ENCODE assay signal across 8 mouse cellular contexts in the genomic region with DNA sequence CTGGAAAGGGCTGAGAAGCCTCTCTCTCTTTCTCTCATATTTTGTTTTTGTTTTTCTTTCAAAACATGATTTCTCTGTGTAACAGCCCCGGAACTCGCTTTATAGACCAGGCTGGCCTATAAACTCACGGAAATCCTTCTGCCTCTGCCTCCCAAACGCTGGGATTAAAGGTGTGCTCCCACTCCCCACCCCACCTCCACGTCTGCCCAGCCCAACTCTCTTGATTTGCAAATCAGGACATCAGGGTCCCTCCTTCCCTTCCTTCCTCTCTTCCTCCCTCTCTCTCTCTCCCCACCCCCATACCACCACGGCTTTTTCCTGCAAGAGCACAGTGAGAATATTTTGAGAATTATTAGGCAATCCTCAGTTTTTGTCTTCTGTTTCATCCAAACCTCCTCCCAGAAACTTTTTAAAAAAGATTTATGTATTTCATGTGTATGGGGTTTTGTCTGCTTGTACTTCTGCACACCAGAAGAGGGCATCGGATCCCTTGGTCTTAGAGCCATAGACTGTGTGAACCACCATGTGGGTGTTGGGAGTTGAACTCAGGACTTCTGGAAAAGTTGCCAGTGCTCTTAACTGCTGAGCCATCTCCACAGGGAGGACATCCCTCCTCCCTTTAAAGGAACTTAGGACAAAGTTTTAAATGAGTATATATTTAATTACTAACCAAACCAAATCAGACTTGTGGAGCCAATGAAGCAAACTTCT. TPM values are rescaled to one million over a fixed set of nuclear protein-coding genes. Genes with fewer than 3 reads are reported as not detected.
A peak's percentile ranks its signal among the peaks of the same experiment; 100 is the strongest.
DNase-seq lines count a peak whose midpoint lies in the region; ATAC-seq and TF ChIP-seq lines count a peak whose summit lies in the region.
"Had no signal": no experiment of that assay in that cellular context is flagged by ENCODE, and none has a peak within 500 bp of the region (broad histone marks: within the 10 kb centered on the region; RNA-seq: fewer than 3 reads in every experiment).

No protein-coding gene starts in this region.

- no peak for ATAC-seq in intestine, postnatal 0 days
- no peak for ATAC-seq in intestine, embryonic 16.5 days
- no peak for ATAC-seq in midbrain, embryonic 15.5 days (replicated peaks)

- H3K36me3 ChIP-seq in intestine, postnatal 0 days (ENCODE audit: control insufficient read depth, insufficient read depth), result no peaks in the 10 kb centered on the region
- H3K36me3 ChIP-seq in intestine, embryonic 16.5 days (ENCODE audit: control insufficient read depth, insufficient read depth, low read length), result no peaks in the 10 kb centered on the region
- H3K36me3 ChIP-seq in E14TG2a.4 (ENCODE audit: insufficient read depth, low read length) (peaks cover 41% of the 10 kb centered on the region), MEL (ENCODE audit: control insufficient read depth in 1 of 2, insufficient read depth in 2 of 2, low read length in 2 of 2) (no peaks in the 10 kb centered on the region)
- peaks cover 3% of the 10 kb centered on the region; the same call in 1 of the 2 replicates for H3K36me3 ChIP-seq in midbrain, embryonic 15.5 days (replicated peaks)

- H3K27me3 ChIP-seq in intestine, postnatal 0 days (replicated peaks; ENCODE audit: control insufficient read depth, insufficient read depth, low read length), result no peaks in the 10 kb centered on the region
- H3K27me3 ChIP-seq in intestine, embryonic 16.5 days (replicated peaks; ENCODE audit: control insufficient read depth, insufficient read depth, low read length), result no peaks in the 10 kb centered on the region
- H3K27me3 ChIP-seq in E14TG2a.4 (ENCODE audit: insufficient read depth, low read length) (no peaks in the 10 kb centered on the region), MEL (ENCODE audit: control insufficient read depth in 1 of 2, insufficient read depth in 2 of 2, low read length in 2 of 2) (no peaks in the 10 kb centered on the region)
- H3K27me3 ChIP-seq in midbrain, embryonic 15.5 days (replicated peaks), result no peaks in the 10 kb centered on the region

- H3K9me3 ChIP-seq in intestine, postnatal 0 days (ENCODE audit: control insufficient read depth), result no peaks in the 10 kb centered on the region
- H3K9me3 ChIP-seq in intestine, embryonic 16.5 days (ENCODE audit: control insufficient read depth, low read length), result no peaks in the 10 kb centered on the region
- H3K9me3 ChIP-seq in E14TG2a.4 (ENCODE audit: low read length) (no peaks in the 10 kb centered on the region), MEL (replicated peaks; ENCODE audit: insufficient read depth, low read length) (no peaks in the 10 kb centered on the region)
- H3K9me3 ChIP-seq in midbrain, embryonic 15.5 days, result no peaks in the 10 kb centered on the region

- H3K27ac ChIP-seq in intestine, postnatal 0 days (ENCODE audit: low read depth, low read length), result no peak overlapping the region
- no peak overlapping the region for H3K27ac ChIP-seq in intestine, embryonic 16.5 days (ENCODE audit: low read length)
- no peak overlapping the region for H3K27ac ChIP-seq in MEL (ENCODE audit: control insufficient read depth, low read depth, low read length)
- H3K27ac ChIP-seq in midbrain, embryonic 15.5 days, result no peak overlapping the region

- no peak for DNase-seq in MEL (ENCODE audit: low read depth, low spot score)
- DNase-seq in thymus, postnatal 0 days (ENCODE audit: low spot score), result no peak
- DNase-seq in cerebellum, adult 11-12 months, result no peak
- DNase-seq: cerebellum, adult 11 months had no signal

- H3K4me3 ChIP-seq in intestine, postnatal 0 days (ENCODE audit: low read depth, low read length), result no peak overlapping the region
- no peak overlapping the region for H3K4me3 ChIP-seq in intestine, embryonic 16.5 days (ENCODE audit: low read length)
- H3K4me3 ChIP-seq in E14TG2a.4 (replicated peaks; ENCODE audit: low read length) (peak overlapping the region; percentile 82), MEL (ENCODE audit: control insufficient read depth in 1 of 2, insufficient read depth in 1 of 2, low read depth in 2 of 2, low read length in 2 of 2) (no peak overlapping the region)
- no peak overlapping the region for H3K4me3 ChIP-seq in midbrain, embryonic 15.5 days

- TF ChIP-seq CTCF in intestine, postnatal 0 days (IDR thresholded peaks at IDR 0.05; ENCODE audit: low read depth), result peak; percentile 22; the same call in 1 of the 2 replicates
- TF ChIP-seq CTCF in E14TG2a.4 (conservative IDR thresholded peaks at IDR 0.05; ENCODE audit: low read length) (no peak; the same call in 1 of the 2 replicates), MEL (IDR thresholded peaks at IDR 0.05 in 2 of 3, conservative IDR thresholded peaks at IDR 0.05 in 1 of 3; ENCODE audit: control insufficient read depth in 1 of 3, insufficient read depth in 1 of 3, low read depth in 2 of 3, low read length in 3 of 3, poor library complexity in 1 of 3, severe bottlenecking in 1 of 3) (peak in 2 of 3 experiments; percentile 8 to 9; a peak in 1 of 6 replicates)

- no peak for TF ChIP-seq RAD21 in MEL (IDR thresholded peaks at IDR 0.05; ENCODE audit: low read depth, low read length)

- TF ChIP-seq POLR2A in MEL (IDR thresholded peaks at IDR 0.05; ENCODE audit: control insufficient read depth in 1 of 2, insufficient read depth in 1 of 2, low read depth in 1 of 2, low read length in 2 of 2, poor library complexity in 1 of 2), result no peak

- no peak overlapping the region for H3K9ac ChIP-seq in intestine, postnatal 0 days (ENCODE audit: low read depth, low read length)
- no peak overlapping the region for H3K9ac ChIP-seq in intestine, embryonic 16.5 days (ENCODE audit: low read depth, low read length)
- H3K9ac ChIP-seq in MEL (ENCODE audit: control insufficient read depth, low read depth, low read length, poor library complexity, severe bottlenecking), result no peak overlapping the region
- H3K9ac ChIP-seq in midbrain, embryonic 15.5 days, result no peak overlapping the region

- H3K79me2 ChIP-seq in MEL (ENCODE audit: control insufficient read depth, insufficient read depth, low read length, poor library complexity), result no peaks in the 10 kb centered on the region; the same call in 1 of the 2 replicates

- TF ChIP-seq EP300 in MEL (IDR thresholded peaks at IDR 0.05; ENCODE audit: low read depth in 1 of 2, low read length in 2 of 2), result no peak

- WGBS in intestine, postnatal 0 days, result 76% methylated on average over 7 of the region's 7 CpGs
- WGBS in intestine, embryonic 16.5 days, result 73% methylated on average over 7 of the region's 7 CpGs
- 73% methylated on average over 7 of the region's 7 CpGs for WGBS in midbrain, embryonic 15.5 days

- H3K4me2 ChIP-seq in intestine, postnatal 0 days (replicated peaks; ENCODE audit: low read depth), result no peak overlapping the region
- no peak overlapping the region for H3K4me2 ChIP-seq in intestine, embryonic 16.5 days (ENCODE audit: low read depth, low read length)
- H3K4me2 ChIP-seq in midbrain, embryonic 15.5 days, result peak overlapping the region; percentile 56

- H3K4me1 ChIP-seq in intestine, postnatal 0 days (replicated peaks; ENCODE audit: control insufficient read depth, insufficient read depth, low read length), result 0 out of 2 replicates have a peak, but pooled peaks cover 3% of the 10 kb centered on the region
- H3K4me1 ChIP-seq in intestine, embryonic 16.5 days (ENCODE audit: control insufficient read depth, insufficient read depth, low read length), result peaks cover 3% of the 10 kb centered on the region; the same call in 1 of the 2 replicates
- H3K4me1 ChIP-seq in E14TG2a.4 (replicated peaks; ENCODE audit: low read depth, low read length), result peaks cover 70% of the 10 kb centered on the region
- H3K4me1 ChIP-seq in MEL (ENCODE audit: control insufficient read depth in 1 of 2, insufficient read depth in 2 of 2, low read length in 2 of 2), result no peaks in the 10 kb centered on the region
- peaks cover 5% of the 10 kb centered on the region; the same call in 1 of the 2 replicates for H3K4me1 ChIP-seq in midbrain, embryonic 15.5 days

RNA-seq across cellular contexts. Expression of a gene that starts 0.9 kb away (rescaled TPM):
- 2.5 and 3.0 TPM in 2 replicates for polyA plus RNA-seq in intestine, postnatal 0 days (2015; fragmentation: Nextera tagmentation; extraction: Ambion mirVana)
- polyA plus RNA-seq in intestine, embryonic 16.5 days (2015; fragmentation: Nextera tagmentation; extraction: Ambion mirVana), result 5.5 and 5.7 TPM in 2 replicates
- total RNA-seq in MEL (2012; rRNA removed), result 7.3 and 8.5 TPM in 2 replicates
- polyA plus RNA-seq in MEL (2012; ENCODE audit: insufficient read depth in 1 of 2, insufficient read length in 2 of 2, low read depth in 1 of 2, low replicate concordance in 2 of 2, missing spikeins in 1 of 2), result 1 to 10 TPM in 1 of 2 experiments, not detected in 1; 8.6 TPM
- 8.1 and 9.5 TPM in 2 replicates for polyA plus RNA-seq in midbrain, embryonic 15.5 days (2015; fragmentation: Nextera tagmentation; extraction: Ambion mirVana)
- 6.8 and 7.1 TPM in 2 replicates for polyA plus RNA-seq in thymus, postnatal 0 days (2015; fragmentation: Nextera tagmentation; extraction: Ambion mirVana)

RNA-seq across cellular contexts. Expression of a gene that starts 17.0 kb away (rescaled TPM):
- polyA plus RNA-seq in intestine, postnatal 0 days (2015; fragmentation: Nextera tagmentation; extraction: Ambion mirVana), result 50.3 and 51.9 TPM in 2 replicates
- polyA plus RNA-seq in intestine, embryonic 16.5 days (2015; fragmentation: Nextera tagmentation; extraction: Ambion mirVana), result 50.2 and 52.3 TPM in 2 replicates
- total RNA-seq in MEL (2012; rRNA removed), result 51.2 and 54.5 TPM in 2 replicates
- polyA plus RNA-seq in MEL (2012; ENCODE audit: insufficient read depth in 1 of 2, insufficient read length in 2 of 2, low read depth in 1 of 2, low replicate concordance in 2 of 2, missing spikeins in 1 of 2), result 10 to 100 TPM in 1 of 2 experiments, not detected in 1; 47.4 TPM
- 47.4 and 49.2 TPM in 2 replicates for polyA plus RNA-seq in midbrain, embryonic 15.5 days (2015; fragmentation: Nextera tagmentation; extraction: Ambion mirVana)
- polyA plus RNA-seq in thymus, postnatal 0 days (2015; fragmentation: Nextera tagmentation; extraction: Ambion mirVana), result 122 and 136 TPM in 2 replicates

RNA-seq across cellular contexts. Expression of a gene that starts 17.1 kb away (rescaled TPM):
- 0.86 and 0.96 TPM in 2 replicates for polyA plus RNA-seq in intestine, postnatal 0 days (2015; fragmentation: Nextera tagmentation; extraction: Ambion mirVana)
- 1.5 TPM in 2 replicates for polyA plus RNA-seq in intestine, embryonic 16.5 days (2015; fragmentation: Nextera tagmentation; extraction: Ambion mirVana)
- total RNA-seq in MEL (2012; rRNA removed), result 0.03 and 0.04 TPM in 2 replicates
- polyA plus RNA-seq in MEL (2012; ENCODE audit: insufficient read depth in 1 of 2, insufficient read length in 2 of 2, low read depth in 1 of 2, low replicate concordance in 2 of 2, missing spikeins in 1 of 2), result under 1 TPM in 1 of 2 experiments, not detected in 1; 0.39 TPM
- 1.9 and 2.0 TPM in 2 replicates for polyA plus RNA-seq in midbrain, embryonic 15.5 days (2015; fragmentation: Nextera tagmentation; extraction: Ambion mirVana)
- polyA plus RNA-seq in thymus, postnatal 0 days (2015; fragmentation: Nextera tagmentation; extraction: Ambion mirVana), result 0.23 and 0.29 TPM in 2 replicates

RNA-seq across cellular contexts. Expression of a gene that starts 52.0 kb away (rescaled TPM):
- 44.5 and 44.9 TPM in 2 replicates for polyA plus RNA-seq in intestine, postnatal 0 days (2015; fragmentation: Nextera tagmentation; extraction: Ambion mirVana)
- polyA plus RNA-seq in intestine, embryonic 16.5 days (2015; fragmentation: Nextera tagmentation; extraction: Ambion mirVana), result 67.6 and 74.8 TPM in 2 replicates
- 137 and 150 TPM in 2 replicates for total RNA-seq in MEL (2012; rRNA removed)
- polyA plus RNA-seq in MEL (2012; ENCODE audit: insufficient read depth in 1 of 2, insufficient read length in 2 of 2, low read depth in 1 of 2, low replicate concordance in 2 of 2, missing spikeins in 1 of 2), result 100 to 1,000 TPM in 1 of 2 experiments, not detected in 1; 193 TPM
- 78.2 and 88.8 TPM in 2 replicates for polyA plus RNA-seq in midbrain, embryonic 15.5 days (2015; fragmentation: Nextera tagmentation; extraction: Ambion mirVana)
- 106 and 110 TPM in 2 replicates for polyA plus RNA-seq in thymus, postnatal 0 days (2015; fragmentation: Nextera tagmentation; extraction: Ambion mirVana)
